Mouse (Mus musculus) cerebellum, postnatal 25 days (tissue): ENCODE measurements at regions not wholly inside any gene's neighbourhood (a gene's known extent, or its start where the extent isn't known, plus 50 kb on each side); places are given as distances from the start of the nearest gene placed in this dataset.

ENCODE experiments used
- DNase-seq, 2 experiments: peaks; one replicate each; pipeline ENCODE4 v3.0.0; 2021; ENCODE audit warnings: mixed read lengths in 2 of 2

- no peak for DNase-seq
These were observed 651.7 kb upstream of the Lmcd1 start for GRCm38 (mm10) chr6:111621684-111622480.

GRCm38 (mm10) chr6:111622481-111623139 is 650.9 kb upstream of the Lmcd1 start:
- DNase-seq = no peak

- DNase-seq = no peak
These were observed 650.4 kb upstream of the Lmcd1 start for GRCm38 (mm10) chr6:111623140-111623497.

GRCm38 (mm10) chr6:111625501-111625900 is 648.1 kb upstream of the Lmcd1 start:
- DNase-seq = no peak

GRCm38 (mm10) chr6:111652736-111653135 is 620.8 kb upstream of the Lmcd1 start:
- no peak for DNase-seq

DNA sequence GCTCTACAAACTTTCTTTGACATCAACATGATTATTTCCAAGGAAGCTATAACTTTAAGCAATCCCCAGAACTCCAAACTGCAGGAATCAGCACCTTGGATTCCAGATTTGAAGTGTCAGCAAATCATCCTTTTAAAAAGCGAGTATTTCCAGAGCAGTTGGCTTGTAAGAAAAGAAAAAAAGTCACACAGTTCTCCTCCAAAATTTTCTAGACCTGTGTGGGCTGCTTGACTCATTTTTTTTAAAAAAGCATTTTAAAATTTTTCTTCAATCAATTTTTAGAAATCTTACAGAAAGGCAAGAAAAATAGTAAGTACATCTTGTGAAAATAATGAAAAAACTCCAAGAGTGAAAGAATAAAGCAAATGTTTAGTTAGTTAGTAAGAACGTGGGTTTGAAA is 613.6 kb upstream of the Lmcd1 start:
- DNase-seq = no peak

GRCm38 (mm10) chr6:111664603-111665002 is 609.0 kb upstream of the Lmcd1 start:
- no peak for DNase-seq

DNA sequence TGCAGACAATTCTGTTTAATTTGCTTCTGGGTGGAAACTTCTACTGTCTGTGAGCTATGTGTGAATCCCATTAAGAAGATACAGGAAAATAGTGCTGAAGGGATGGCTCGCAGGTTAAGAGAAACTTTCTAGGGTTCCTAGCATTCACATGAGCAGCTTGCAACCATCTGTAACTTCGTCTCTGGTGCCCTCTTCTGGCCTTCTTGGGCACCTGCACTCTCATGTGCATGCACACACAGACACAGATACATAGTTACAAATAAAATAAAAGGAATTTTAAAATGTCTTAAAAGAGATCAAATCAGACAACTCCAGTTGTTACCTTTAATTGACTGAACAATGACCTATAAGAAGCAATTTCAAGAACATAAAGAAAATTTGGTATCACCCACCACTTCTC is 588.6 kb upstream of the Lmcd1 start:
- DNase-seq = no peak

GRCm38 (mm10) chr6:111702864-111703263 is 570.7 kb upstream of the Lmcd1 start:
- no peak for DNase-seq

DNA sequence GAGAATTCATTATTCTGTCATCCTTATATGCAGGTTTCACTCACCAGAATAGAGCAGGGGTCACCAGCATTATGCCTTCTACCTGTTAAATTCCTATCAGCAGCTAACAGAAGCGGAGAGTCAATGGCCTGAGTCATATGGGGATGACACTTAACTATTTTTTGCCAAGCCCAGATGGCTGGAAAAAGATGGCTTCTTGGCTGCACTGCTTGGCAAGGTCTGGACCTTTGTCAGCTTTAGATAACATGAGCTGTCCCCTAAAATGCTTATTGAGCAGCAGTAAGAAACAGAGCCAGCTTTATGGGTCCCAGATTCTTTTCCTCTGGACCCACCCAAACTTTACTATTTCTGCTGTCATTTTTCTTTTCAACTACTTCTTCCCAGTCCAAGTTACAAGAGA is 565.3 kb upstream of the Lmcd1 start:
- peak; percentile 8 to 35 for DNase-seq

GRCm38 (mm10) chr6:111725969-111726368 is 547.6 kb upstream of the Lmcd1 start:
- no peak for DNase-seq

DNA sequence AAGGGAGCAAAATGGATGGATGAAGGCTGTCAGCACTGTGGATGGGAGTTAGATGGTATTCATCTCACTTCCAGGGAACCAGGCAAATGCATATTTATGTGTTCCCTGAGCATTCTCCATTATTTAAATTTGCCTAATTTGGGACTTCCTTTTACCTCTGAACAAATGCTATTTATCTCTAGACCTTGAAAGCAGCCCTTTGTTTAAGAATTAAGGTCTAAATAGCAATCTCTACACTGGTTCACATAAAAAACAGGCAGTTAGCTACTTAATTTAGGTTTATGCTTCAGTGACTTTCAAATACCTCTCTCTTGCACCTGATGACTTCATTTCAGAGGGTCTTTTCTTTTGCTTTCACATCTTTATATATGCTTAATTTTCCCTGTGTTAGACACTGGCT is 543.2 kb upstream of the Lmcd1 start:
- DNase-seq = no peak

DNA sequence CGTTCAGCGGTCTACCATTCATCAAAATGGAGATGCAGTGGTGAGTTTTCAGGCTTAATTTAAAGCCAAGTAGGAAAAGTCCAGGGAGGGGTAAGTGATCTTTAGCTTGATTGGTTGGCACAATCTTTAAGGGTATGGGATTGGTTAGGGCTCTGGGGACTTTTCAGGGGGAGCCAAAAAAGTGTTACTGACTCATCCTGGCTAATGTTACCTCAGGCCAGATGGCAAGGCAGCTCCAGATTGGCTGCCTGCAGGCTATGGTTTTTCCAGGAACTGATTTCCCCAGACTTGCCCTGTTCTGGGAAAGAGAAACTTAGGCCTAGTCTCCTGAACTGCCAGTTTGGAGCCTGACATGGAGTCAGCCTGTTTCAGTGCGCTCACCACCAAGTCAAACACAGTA is 539.6 kb upstream of the Lmcd1 start:
- peak; percentile 51 to 62 for DNase-seq

- peak; percentile 90 to 91 for DNase-seq
These were observed 534.6 kb upstream of the Lmcd1 start for GRCm38 (mm10) chr6:111738983-111739382.

- DNase-seq = no peak
These were observed 491.7 kb upstream of the Lmcd1 start for GRCm38 (mm10) chr6:111781710-111782481.

DNA sequence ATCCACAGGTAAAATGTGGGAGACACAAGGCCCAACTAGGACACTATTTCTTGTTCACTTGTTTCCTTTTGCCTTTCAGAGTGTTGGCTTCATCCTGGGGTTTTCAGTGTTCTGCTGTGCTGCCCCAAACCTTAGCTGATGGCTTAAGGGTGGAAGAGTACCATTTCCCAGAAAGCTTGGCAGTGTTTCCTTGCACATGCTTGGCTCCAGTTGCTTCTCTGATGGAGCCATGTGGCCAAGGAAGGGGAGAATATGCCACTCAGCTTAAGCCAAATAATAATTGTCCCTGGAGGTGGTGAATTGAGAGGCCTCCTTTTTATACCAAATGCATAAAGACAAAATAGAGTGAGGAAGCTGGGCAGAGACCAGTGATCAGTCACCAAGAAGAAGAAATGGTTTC is 464.9 kb upstream of the Lmcd1 start:
- DNase-seq = peak; percentile 19 to 27

DNA sequence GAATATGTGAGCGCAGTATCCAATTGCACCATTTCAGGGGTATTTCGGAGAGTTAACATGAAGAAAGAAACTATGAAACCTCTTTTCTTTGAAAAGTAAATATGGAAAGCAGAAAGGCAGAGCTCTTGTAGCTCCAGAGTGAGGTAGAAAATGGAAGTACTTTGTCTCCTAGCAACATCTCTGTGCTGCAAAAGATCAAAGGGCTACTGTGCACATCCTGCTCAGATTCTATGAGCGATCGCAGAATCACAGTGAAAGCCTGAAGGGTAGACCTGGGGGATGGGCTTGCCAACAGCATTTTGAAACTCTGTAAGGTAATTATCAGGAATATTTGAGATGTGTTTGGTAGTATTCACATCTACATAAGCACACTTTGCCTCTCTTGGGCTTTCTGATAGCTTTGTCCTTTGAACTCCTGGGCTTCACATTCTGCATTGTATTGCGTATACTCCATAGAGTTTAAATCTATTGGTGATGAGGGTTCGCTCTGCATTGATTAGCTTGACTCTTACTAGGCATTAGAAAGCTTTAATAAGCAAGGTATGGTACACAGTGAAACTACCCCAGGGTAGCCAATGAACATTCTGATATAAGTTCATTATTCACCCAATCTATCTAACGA is 459.5 kb upstream of the Lmcd1 start:
- DNase-seq = no peak

GRCm38 (mm10) chr6:111815150-111815549 is 458.4 kb upstream of the Lmcd1 start:
- DNase-seq = no peak

- DNase-seq = no peak
These were observed 453.3 kb upstream of the Lmcd1 start for GRCm38 (mm10) chr6:111820265-111820664.

DNA sequence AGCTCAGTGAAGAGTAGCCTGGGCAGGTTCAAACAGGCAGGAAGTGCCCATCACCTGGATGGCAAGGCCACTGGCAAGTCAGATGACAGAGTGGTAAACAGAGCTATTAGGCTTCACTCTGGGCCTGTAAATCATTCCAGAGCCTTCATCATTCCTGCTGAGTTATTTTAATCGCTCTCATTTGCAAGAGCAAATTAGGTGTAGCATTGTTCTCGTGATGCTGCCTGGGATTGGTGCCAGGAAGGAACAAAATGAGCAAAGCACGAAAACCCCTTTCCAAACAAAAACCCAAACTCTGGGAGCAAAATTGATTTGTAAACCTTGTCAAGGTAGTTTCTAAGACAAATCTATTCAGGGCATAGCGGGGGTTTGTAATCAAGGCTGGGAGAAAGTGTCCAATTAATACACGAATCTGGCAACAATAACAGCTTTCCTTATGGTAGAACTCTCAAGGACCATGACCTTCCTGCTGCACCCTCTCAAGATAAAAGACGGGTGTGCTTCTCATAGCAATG is 429.2 kb upstream of the Lmcd1 start:
- DNase-seq = no peak

GRCm38 (mm10) chr6:111866101-111866598 is 407.4 kb upstream of the Lmcd1 start:
- DNase-seq = peak; percentile 80 to 89

GRCm38 (mm10) chr6:111882557-111882956 is 391.0 kb upstream of the Lmcd1 start:
- DNase-seq = no peak

- no peak for DNase-seq
These were observed 389.6 kb upstream of the Lmcd1 start for GRCm38 (mm10) chr6:111883946-111884345.
